Mouse (Mus musculus) monocyte, adult 59 days (primary cell): ENCODE results near the gene Rybp. TPM values are rescaled to one million over a fixed set of nuclear protein-coding genes. Genes with fewer than 3 reads are reported as not detected.

Experiments used
- total RNA-seq, 2 experiments: library from RNA; stranded (reverse); gene quantifications; one replicate each; pipeline ENCODE4 v1.2.4; 2023

Rybp gene
- total RNA-seq: 10 to 100 TPM; 45.5 to 48.1 TPM

GRCm38 (mm10) chr6:100287334-100288015 is at the start of gene Rybp:
Rybp (minus strand) TSS chr6:100287485.

